Mouse (Mus musculus): ENCODE data around the gene Bmper. TPM values are rescaled to one million over a fixed set of nuclear protein-coding genes. Genes with fewer than 3 reads are reported as not detected.
A peak's percentile ranks its signal among the peaks of the same experiment; 100 is the strongest.

Gene Bmper
- polyA plus RNA-seq, 1 experiment from 2014 or later = 17.0 TPM

GRCm38 (mm10) chr9:23423748-23424147, 200.9 kb downstream of the Bmper start:
- no peak for ATAC-seq (replicated peaks)
- H3K4me2 ChIP-seq (replicated peaks) = no peak overlapping the region
- H3K9me3 ChIP-seq = no peaks in the 10 kb centered on the region
- no peaks in the 10 kb centered on the region for H3K27me3 ChIP-seq
- no peak overlapping the region for H3K4me3 ChIP-seq
- WGBS = 79% methylated on average over 1 of the region's 1 CpGs
- no peaks in the 10 kb centered on the region for H3K4me1 ChIP-seq
- no peak overlapping the region for H3K27ac ChIP-seq (replicated peaks)
- no peaks in the 10 kb centered on the region for H3K36me3 ChIP-seq
- no peak overlapping the region for H3K9ac ChIP-seq (replicated peaks)

GRCm38 (mm10) chr9:23432631-23433030, 209.8 kb downstream of the Bmper start:
- Histone ChIP-seq H3K27me3 (no peaks in the 10 kb centered on the region), H3K36me3 (no peaks in the 10 kb centered on the region), H3K9me3 (no peaks in the 10 kb centered on the region), H3K4me1 (peaks cover 9% of the 10 kb centered on the region; the same call in 1 of the 2 replicates), H3K4me2 (replicated peaks) (no peak overlapping the region), H3K27ac (replicated peaks) (no peak overlapping the region), H3K4me3 (no peak overlapping the region), H3K9ac (replicated peaks) (no peak overlapping the region)
- ATAC-seq (replicated peaks) = no peak
- WGBS = 65% methylated on average over 2 of the region's 2 CpGs

DNA sequence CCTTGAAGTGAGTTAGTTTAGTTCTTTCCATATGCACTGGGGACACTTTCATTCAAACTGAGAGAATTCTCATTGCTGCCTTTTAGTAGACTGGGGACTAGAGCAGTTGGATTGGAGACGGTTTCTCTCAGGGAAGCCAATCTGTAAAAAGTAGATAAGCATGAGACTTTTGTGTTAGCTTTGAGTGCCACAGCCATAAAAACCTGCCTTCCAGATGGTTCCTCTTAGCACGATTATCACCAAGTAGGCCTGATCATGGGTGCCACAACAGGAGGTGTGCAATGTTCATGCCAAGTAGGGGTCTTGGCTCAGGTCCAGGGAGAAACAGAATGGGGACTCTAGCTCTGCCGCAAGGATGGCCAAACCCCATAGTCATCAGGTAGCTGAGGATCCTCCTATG, 210.4 kb downstream of the Bmper start:
- Histone ChIP-seq H3K36me3 (no peaks in the 10 kb centered on the region), H3K27me3 (no peaks in the 10 kb centered on the region), H3K27ac (replicated peaks) (no peak overlapping the region), H3K4me3 (no peak overlapping the region), H3K9me3 (no peaks in the 10 kb centered on the region), H3K9ac (replicated peaks) (no peak overlapping the region), H3K4me1 (peaks cover 9% of the 10 kb centered on the region; the same call in 1 of the 2 replicates), H3K4me2 (replicated peaks) (no peak overlapping the region)
- no peak for ATAC-seq (replicated peaks)
- 64% methylated on average over 3 of the region's 3 CpGs for WGBS

GRCm38 (mm10) chr9:23436751-23437150, 213.9 kb downstream of the Bmper start:
- no peak overlapping the region for H3K4me3 ChIP-seq
- no peak overlapping the region for H3K27ac ChIP-seq (replicated peaks)
- 48% methylated on average over 6 of the region's 6 CpGs for WGBS
- no peak overlapping the region for H3K4me2 ChIP-seq (replicated peaks)
- H3K27me3 ChIP-seq = no peaks in the 10 kb centered on the region
- H3K4me1 ChIP-seq = peaks cover 9% of the 10 kb centered on the region; the same call in 1 of the 2 replicates
- no peaks in the 10 kb centered on the region for H3K9me3 ChIP-seq
- H3K36me3 ChIP-seq = no peaks in the 10 kb centered on the region
- no peak overlapping the region for H3K9ac ChIP-seq (replicated peaks)
- ATAC-seq (replicated peaks) = 0 out of 2 replicates have a peak, but pooled peaks have one; percentile 19

GRCm38 (mm10) chr9:23438662-23439061, 215.8 kb downstream of the Bmper start:
- Histone ChIP-seq H3K4me1 (peaks cover 9% of the 10 kb centered on the region; the same call in 1 of the 2 replicates), H3K9me3 (no peaks in the 10 kb centered on the region), H3K9ac (replicated peaks) (no peak overlapping the region), H3K36me3 (no peaks in the 10 kb centered on the region), H3K4me2 (replicated peaks) (no peak overlapping the region), H3K27me3 (no peaks in the 10 kb centered on the region), H3K4me3 (no peak overlapping the region), H3K27ac (replicated peaks) (no peak overlapping the region)
- no peak for ATAC-seq (replicated peaks)
- WGBS = 90% methylated on average over 9 of the region's 9 CpGs

DNA sequence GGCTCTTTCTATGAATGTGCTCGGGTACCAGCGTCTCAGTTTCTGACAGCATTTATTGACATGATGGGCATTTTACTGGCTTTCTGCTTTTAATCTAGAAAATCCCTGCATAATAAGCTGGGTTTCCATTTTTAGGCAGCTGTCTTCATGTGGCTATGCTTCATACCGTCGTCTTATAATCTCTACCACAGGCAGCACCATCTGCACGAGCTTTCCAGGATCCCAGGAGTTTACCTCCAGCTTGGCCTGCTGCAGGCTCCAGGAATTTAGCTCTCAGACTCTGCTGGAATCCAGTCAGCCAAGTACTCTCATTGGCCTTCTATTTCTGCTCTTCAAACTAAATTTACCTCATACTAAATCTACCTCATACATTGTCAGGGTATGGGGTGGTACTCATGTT, 219.3 kb downstream of the Bmper start:
- no peaks in the 10 kb centered on the region for H3K9me3 ChIP-seq
- H3K27me3 ChIP-seq = no peaks in the 10 kb centered on the region
- H3K4me3 ChIP-seq = no peak overlapping the region
- no peak overlapping the region for H3K9ac ChIP-seq (replicated peaks)
- H3K4me2 ChIP-seq (replicated peaks) = no peak overlapping the region
- no peaks in the 10 kb centered on the region for H3K36me3 ChIP-seq
- no peak for ATAC-seq (replicated peaks)
- 65% methylated on average over 5 of the region's 5 CpGs for WGBS
- no peak overlapping the region for H3K27ac ChIP-seq (replicated peaks)
- no peaks in the 10 kb centered on the region for H3K4me1 ChIP-seq

GRCm38 (mm10) chr9:23444975-23445374, 222.1 kb downstream of the Bmper start:
- Histone ChIP-seq H3K9me3 (no peaks in the 10 kb centered on the region), H3K36me3 (no peaks in the 10 kb centered on the region), H3K27me3 (no peaks in the 10 kb centered on the region), H3K4me3 (no peak overlapping the region), H3K4me1 (no peaks in the 10 kb centered on the region), H3K27ac (replicated peaks) (no peak overlapping the region), H3K9ac (replicated peaks) (no peak overlapping the region), H3K4me2 (replicated peaks) (no peak overlapping the region)
- WGBS = 97% methylated on average over 4 of the region's 4 CpGs
- ATAC-seq (replicated peaks) = no peak

DNA sequence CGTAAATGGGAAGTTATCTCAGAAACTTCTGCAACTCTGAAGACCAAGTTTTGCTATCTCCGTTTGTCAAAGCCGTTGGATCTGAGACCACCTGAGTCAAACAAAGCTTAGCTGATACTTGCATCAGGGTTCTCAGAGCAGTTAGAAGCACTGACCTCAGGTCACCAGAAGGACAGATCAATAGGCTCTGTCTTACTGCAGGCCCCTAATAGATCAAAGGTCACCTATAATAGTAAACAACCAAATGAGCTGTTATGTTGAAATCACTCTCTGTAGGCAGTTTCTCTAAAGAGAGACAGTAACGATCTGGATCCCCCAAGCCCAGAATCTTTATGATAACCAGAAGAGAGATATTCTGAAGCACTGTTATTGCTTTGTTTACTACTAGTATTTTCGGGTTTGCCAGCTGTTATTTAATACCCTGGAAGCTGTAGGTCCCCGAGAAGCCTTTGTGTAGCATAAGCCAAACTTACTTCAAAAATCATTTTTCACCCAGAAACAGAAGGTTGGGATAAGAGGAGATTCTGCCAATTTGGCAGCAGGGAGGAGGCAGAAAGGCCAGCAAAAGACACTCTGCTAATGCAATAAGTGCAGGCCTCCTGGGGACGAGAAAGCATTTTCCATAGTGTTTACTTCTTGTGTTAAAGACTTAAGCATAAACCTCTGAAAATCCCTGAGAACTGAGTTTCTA, 224.5 kb downstream of the Bmper start:
- Histone ChIP-seq H3K4me2 (replicated peaks) (no peak overlapping the region), H3K4me3 (no peak overlapping the region), H3K27ac (replicated peaks) (no peak overlapping the region), H3K9ac (replicated peaks) (no peak overlapping the region), H3K36me3 (no peaks in the 10 kb centered on the region), H3K9me3 (no peaks in the 10 kb centered on the region), H3K4me1 (no peaks in the 10 kb centered on the region), H3K27me3 (no peaks in the 10 kb centered on the region)
- no peak for ATAC-seq (replicated peaks)
- WGBS = 64% methylated on average over 7 of the region's 7 CpGs

DNA sequence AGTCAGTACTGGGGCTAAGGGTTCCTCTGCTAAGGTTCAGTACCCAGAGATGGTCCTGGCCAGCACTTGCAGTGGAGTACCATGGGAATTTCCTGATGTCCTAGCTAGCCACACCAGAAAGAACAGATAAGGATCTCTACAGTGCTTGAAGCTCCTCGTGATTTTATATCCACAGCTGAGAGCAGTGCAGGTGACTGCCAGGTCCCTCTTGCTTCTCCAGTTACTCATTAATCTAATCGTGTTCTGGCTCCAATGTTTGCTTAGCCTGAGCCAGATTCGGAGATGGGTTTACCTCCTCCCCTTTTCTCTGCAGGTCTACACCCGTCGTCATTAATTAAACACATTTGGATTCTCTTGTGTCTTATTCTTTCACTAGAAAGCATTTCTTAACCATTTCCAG, 230.4 kb downstream of the Bmper start:
- 27% methylated on average over 5 of the region's 5 CpGs for WGBS
- H3K4me3 ChIP-seq = no peak overlapping the region
- ATAC-seq (replicated peaks) = no peak

GRCm38 (mm10) chr9:23457186-23457585, 234.3 kb downstream of the Bmper start:
- WGBS = 76% methylated on average over 3 of the region's 3 CpGs
- Histone ChIP-seq H3K9ac (replicated peaks) (no peak overlapping the region), H3K27me3 (no peaks in the 10 kb centered on the region), H3K9me3 (no peaks in the 10 kb centered on the region), H3K4me2 (replicated peaks) (no peak overlapping the region), H3K36me3 (no peaks in the 10 kb centered on the region), H3K4me1 (peaks cover 12% of the 10 kb centered on the region), H3K27ac (replicated peaks) (no peak overlapping the region), H3K4me3 (no peak overlapping the region)
- no peak for ATAC-seq (replicated peaks)

More for the DNA sequence above, 230.4 kb downstream of the Bmper start:
- Histone ChIP-seq H3K4me1 (0 out of 2 replicates have a peak, but pooled peaks cover 5% of the 10 kb centered on the region), H3K27ac (replicated peaks) (no peak overlapping the region), H3K9me3 (no peaks in the 10 kb centered on the region), H3K27me3 (no peaks in the 10 kb centered on the region), H3K36me3 (no peaks in the 10 kb centered on the region), H3K9ac (replicated peaks) (no peak overlapping the region), H3K4me2 (replicated peaks) (no peak overlapping the region)

- peak; percentile 74 for ATAC-seq (replicated peaks)
- no peak overlapping the region for H3K4me3 ChIP-seq
- WGBS = 32% methylated on average over 4 of the region's 4 CpGs
- H3K4me2 ChIP-seq (replicated peaks) = no peak overlapping the region
- no peaks in the 10 kb centered on the region for H3K27me3 ChIP-seq
- peaks cover 19% of the 10 kb centered on the region for H3K4me1 ChIP-seq
- no peak overlapping the region for H3K9ac ChIP-seq (replicated peaks)
- no peaks in the 10 kb centered on the region for H3K9me3 ChIP-seq
- no peaks in the 10 kb centered on the region for H3K36me3 ChIP-seq
- H3K27ac ChIP-seq (replicated peaks) = 0 out of 2 replicates have a peak overlapping the region, but pooled peaks have one; percentile 8
These were observed 237.8 kb downstream of the Bmper start for GRCm38 (mm10) chr9:23460721-23461120.

DNA sequence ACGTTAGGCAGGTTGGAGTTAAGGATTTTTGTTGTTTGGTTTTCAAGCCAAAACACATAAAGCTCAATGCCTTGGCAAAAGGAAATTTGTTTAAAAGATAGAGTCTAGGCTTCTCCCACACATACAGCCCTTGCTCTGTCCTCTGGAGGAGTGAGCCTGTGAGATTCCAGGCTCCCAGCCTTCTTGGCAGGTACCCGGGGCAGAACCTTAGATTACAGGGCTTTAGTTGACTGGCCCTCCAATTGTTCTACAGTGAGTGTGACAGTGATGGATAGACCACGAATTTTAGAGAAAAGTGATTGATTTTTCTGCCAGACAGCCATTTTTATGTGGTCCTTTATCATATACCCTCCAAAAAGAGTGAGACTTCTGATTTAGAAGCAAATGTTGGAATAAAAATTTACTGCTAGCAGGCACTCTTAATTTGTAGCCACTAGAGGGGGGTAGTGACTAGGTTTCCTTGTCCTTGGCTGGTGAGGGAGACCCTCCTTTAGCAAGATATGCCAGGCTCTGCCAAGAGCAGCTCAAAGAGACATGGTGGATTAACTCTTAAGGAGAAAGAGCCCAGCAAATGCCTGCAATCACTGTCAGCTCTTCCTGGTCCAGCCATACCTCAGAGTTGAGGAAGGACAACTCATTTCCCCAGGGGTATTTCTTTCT, 240.2 kb downstream of the Bmper start:
- Histone ChIP-seq H3K9ac (replicated peaks) (no peak overlapping the region), H3K4me2 (replicated peaks) (no peak overlapping the region), H3K27me3 (no peaks in the 10 kb centered on the region), H3K36me3 (no peaks in the 10 kb centered on the region), H3K4me3 (no peak overlapping the region), H3K9me3 (no peaks in the 10 kb centered on the region), H3K27ac (replicated peaks) (peak overlapping the region; percentile 42), H3K4me1 (peaks cover 19% of the 10 kb centered on the region)
- WGBS = 34% methylated on average over 3 of the region's 3 CpGs
- ATAC-seq (replicated peaks) = peak; percentile 87
